Mouse (Mus musculus) ovary, postnatal 10 days (tissue): ENCODE measurements around the gene Gabarap.
"Not testable (repeated sequence)": the region's sequence is repeated elsewhere in the genome, so short reads cannot be mapped to it uniquely, and the experiment has no call there.

ENCODE experiments used
- DNase-seq: peaks from one replicate; pipeline ENCODE4 v3.0.0; 2022; ENCODE audit warnings: low spot score

Gabarap gene

GRCm38 (mm10) chr11:69999666-70000065, 8.7 kb downstream of the Gabarap start:
- no peak for DNase-seq

DNA sequence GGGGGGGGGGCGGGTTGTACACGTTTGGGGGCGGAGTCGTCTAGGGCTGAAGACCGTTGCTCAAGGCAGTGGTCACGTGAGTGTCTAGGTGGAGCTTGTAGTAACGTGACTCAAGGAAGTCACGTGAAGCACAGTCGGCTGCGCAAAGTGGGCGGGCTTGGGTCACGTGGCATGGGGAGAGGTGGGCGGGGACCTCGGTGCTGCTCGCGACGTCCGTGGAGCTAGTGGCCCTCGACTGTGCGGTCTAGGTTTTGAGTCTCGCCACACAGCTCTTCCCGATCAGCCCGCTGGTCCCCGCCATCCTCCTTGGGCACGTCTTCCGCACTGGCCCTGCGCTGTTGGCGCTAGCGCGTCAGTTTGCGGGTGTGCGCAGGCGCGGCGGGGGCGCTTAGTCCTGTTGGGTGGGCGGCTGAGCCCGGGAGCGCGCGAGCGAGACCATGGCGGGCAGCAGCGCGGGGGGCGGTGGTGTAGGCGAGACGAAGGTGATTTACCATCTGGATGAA, 9.5 kb downstream of the Gabarap start, which contains the start of gene Dvl2:
TSS of gene Dvl2 (plus strand) at position 200 of the 503 bp plus-strand sequence.
- DNase-seq = peak; percentile 61

DNA sequence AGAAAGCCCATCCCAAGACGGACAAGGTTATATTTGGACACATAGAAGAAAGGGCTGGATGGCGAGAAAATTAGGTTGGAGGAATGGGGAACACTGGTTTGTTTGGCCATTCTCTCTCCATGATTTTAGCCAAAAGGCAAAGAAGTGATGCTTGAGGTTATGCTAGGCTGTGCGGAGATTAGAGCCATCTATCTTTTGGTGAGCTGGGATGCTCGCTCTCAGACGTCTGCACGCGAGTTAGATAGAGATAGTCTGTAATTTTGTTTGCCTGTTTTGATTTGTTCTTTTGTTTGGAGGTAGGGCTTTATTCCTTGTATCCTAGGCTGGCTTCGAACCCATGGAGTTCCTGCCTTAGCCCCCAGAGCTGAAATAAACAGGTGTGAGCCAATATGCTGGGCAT, 10.2 kb downstream of the Gabarap start:
- DNase-seq = no peak

GRCm38 (mm10) chr11:70001865-70002264, 10.9 kb downstream of the Gabarap start:
- DNase-seq = no peak

- no peak for DNase-seq
Observed at GRCm38 (mm10) chr11:70002471-70002870, 11.5 kb downstream of the Gabarap start.

DNA sequence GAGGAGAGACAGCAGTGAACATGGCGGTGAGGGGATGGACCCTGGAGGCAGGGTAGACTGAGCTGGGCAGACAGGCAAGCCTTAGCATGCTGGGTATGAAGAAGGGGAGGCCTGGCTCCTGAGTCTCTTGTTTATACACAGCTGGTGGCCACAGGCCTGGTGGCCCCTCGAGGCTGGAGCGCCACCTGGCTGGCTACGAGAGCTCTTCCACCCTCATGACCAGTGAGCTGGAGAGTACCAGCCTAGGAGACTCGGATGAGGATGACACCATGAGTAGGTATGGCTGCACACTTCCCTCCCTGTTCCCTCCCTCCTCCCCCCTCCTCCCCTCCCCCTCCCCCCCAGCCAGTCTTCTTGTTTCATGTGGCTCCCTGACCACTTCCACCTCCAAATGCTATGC, 14.6 kb downstream of the Gabarap start:
- DNase-seq = no peak

- DNase-seq = no peak
Observed at GRCm38 (mm10) chr11:70010033-70010432, 19.1 kb downstream of the Gabarap start.

GRCm38 (mm10) chr11:70010548-70010947, 19.6 kb downstream of the Gabarap start:
- no peak for DNase-seq

GRCm38 (mm10) chr11:70010961-70011360, 20.0 kb downstream of the Gabarap start:
- DNase-seq = no peak

DNA sequence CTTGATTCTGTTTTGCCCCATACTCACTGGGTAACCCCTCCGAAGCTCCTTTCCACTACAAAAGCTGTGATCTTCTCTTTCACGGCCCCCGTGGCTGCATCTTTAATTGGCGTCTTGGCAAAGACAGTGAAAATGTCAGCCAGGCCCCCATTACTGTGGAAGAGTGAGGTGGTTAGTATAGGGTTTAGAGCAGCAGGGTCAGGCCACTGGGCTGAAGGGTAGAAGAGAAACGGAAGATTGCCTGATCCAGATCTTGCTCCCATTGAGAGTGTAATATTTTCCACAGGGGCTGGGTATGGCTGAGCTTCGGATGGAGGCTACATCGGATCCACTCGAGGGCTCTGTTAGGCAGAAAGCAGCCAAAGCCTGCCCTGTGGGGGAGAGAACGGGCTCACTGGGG, 22.0 kb downstream of the Gabarap start:
- no peak for DNase-seq

DNA sequence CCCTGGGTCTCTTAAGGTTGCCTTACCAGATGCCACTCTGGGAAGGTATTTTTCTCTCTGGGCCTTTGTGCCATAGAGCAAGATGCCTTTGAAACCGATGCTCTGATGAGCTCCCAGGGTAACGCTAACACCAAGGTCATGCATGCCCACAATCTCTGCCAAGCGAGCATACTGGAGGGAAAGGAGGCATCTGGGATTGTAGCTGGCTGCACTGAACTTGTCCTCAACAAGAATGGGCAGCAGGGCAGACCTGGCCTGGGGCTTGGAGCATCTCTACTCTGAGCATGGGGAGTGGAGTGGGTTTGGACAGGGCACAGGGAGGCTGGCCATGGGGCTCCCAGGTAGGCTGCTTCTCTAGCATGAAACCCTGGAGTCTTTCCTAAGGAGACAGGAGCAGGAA, 22.5 kb downstream of the Gabarap start:
- DNase-seq = no peak

GRCm38 (mm10) chr11:70014051-70014450, 23.1 kb downstream of the Gabarap start:
- no peak for DNase-seq

- peak; percentile 68 for DNase-seq
Observed at GRCm38 (mm10) chr11:70014880-70015558, 24.1 kb downstream of the Gabarap start, which contains the start of gene Acadvl. Acadvl (minus strand) TSS chr11:70015411.

- DNase-seq = no peak
Observed at GRCm38 (mm10) chr11:70015677-70016076, 24.7 kb downstream of the Gabarap start.

- not testable (repeated sequence) for DNase-seq
Observed at GRCm38 (mm10) chr11:70016177-70016576, 25.2 kb downstream of the Gabarap start.

GRCm38 (mm10) chr11:70016669-70017068, 25.7 kb downstream of the Gabarap start, which contains the start of gene Dlg4:
Dlg4 (plus strand) TSS chr11:70016942.
- no peak for DNase-seq

DNA sequence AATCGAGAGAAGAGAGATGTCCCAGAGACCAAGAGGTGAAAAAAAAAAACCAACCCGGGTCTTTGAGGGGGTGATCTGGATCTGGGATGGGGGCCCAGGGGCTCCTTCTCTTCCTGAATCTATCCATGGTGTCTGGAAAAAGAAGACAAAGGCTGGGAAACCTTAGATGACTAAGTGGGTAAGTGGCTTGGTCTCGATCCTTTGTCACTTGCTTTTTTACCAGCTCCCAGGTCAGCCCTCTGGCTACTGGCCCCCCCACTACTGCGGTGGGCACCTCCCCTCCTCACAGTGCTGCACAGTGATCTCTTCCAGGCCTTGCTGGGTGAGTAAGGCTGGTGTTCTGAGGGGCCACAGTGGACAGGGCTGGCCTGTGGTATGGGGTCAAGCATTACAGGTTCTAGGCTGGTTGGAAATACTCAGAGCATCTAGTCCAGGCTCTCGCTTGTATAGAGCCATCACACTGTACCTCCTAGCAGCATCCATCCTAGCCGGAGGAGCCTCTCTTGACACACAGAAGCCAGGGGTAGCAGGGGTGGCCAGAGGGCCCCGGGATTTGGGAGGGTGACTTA, 26.3 kb downstream of the Gabarap start:
- DNase-seq = no peak

DNA sequence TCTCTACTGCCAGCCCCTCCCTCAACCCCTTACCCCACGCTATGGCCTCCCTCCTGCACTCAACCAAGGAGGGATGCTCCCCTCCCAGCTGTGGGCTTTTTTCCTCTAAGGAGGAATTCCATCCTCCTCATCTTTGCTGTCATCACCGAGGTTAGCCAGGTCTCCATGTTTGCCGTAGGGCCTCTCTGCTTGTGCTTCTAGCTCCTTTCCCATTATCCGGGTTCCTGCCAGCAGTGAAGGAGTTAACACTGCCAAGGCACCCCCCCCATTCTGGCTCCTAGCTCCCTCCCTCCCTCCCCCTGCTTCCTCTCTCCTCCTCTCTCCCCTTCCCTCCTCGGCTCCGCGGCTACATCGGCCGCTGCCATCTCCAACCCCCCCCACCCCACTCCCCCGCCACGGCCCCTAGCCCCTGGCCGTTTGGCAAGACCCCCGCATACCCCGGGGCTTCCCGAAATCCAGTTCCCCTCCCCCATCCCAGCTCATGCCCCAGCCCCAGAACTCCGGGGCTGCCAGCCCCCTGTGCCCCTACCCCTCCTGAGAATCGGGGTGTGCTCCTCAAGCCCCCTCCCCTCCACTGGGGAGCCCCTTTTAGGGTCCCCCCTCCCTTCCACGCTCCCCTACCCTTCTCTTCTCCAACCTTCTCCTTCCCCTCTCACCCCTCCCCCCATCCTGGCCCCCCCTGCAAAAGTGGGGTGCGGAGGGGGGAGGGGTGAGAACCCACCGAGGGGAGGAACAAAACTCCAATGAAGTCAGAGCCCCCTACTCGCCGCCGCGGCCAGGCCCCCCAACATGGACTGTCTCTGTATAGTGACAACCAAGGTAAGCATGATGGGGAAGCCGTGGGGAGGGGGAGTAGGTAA, 27.4 kb downstream of the Gabarap start:
- DNase-seq = no peak

GRCm38 (mm10) chr11:70019495-70020021, 28.6 kb downstream of the Gabarap start:
- DNase-seq = no peak

GRCm38 (mm10) chr11:70020022-70020631, 29.2 kb downstream of the Gabarap start:
- no peak for DNase-seq

- DNase-seq = peak; percentile 35
Observed at GRCm38 (mm10) chr11:70020731-70021263, 29.9 kb downstream of the Gabarap start.
